Mouse (Mus musculus): Measurements from ENCODE around the gene Zc3h7b. TPM values are rescaled to one million over a fixed set of nuclear protein-coding genes. Genes with fewer than 3 reads are reported as not detected.

Gene Zc3h7b
- polyA plus RNA-seq, 1 experiment, result 50.6 TPM

- TF ChIP-seq CTCF (IDR thresholded peaks at IDR 0.05; ENCODE audit: borderline replicate concordance, insufficient read depth, low read length) (no peak), POLR2A (IDR thresholded peaks at IDR 0.05; ENCODE audit: low read depth, low read length) (no peak)
- no peak overlapping the region for H3K27ac ChIP-seq (ENCODE audit: insufficient read depth, low read length)
- H3K4me3 ChIP-seq (ENCODE audit: insufficient read depth, low read length), result no peak overlapping the region
- no peaks in the 10 kb centered on the region for H3K4me1 ChIP-seq (ENCODE audit: control insufficient read depth, insufficient read depth, low read length)
These were observed 35.2 kb upstream of the Zc3h7b start for GRCm38 (mm10) chr15:81709686-81710085.

DNA sequence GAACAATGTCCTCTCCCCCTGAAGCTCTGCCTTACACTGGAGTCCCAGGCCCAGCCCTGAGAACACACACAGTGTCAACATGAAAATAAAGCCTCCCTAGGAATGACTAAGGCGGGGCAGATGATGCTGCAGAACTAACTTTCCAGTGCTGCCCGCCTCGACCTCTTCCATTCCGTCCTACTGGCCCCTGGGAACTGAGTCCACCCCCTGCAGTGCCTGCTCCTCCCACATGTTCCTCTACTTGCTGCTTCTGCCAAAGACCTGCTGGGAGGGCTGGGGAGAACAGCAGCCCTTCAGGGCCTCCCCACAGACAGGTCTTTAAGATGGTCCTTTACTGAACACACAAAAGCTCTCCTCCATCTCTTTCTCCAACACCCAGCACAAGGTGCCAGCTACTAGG, 34.1 kb upstream of the Zc3h7b start:
- TF ChIP-seq CTCF (IDR thresholded peaks at IDR 0.05; ENCODE audit: borderline replicate concordance, insufficient read depth, low read length), result no peak
- no peak for TF ChIP-seq POLR2A (IDR thresholded peaks at IDR 0.05; ENCODE audit: low read depth, low read length)
- H3K4me1 ChIP-seq (ENCODE audit: control insufficient read depth, insufficient read depth, low read length), result no peaks in the 10 kb centered on the region
- H3K4me3 ChIP-seq (ENCODE audit: insufficient read depth, low read length), result no peak overlapping the region
- H3K27ac ChIP-seq (ENCODE audit: insufficient read depth, low read length), result no peak overlapping the region

GRCm38 (mm10) chr15:81713742-81714141, 31.1 kb upstream of the Zc3h7b start:
- Histone ChIP-seq H3K27ac (ENCODE audit: insufficient read depth, low read length) (no peak overlapping the region), H3K4me1 (ENCODE audit: control insufficient read depth, insufficient read depth, low read length) (no peaks in the 10 kb centered on the region), H3K4me3 (ENCODE audit: insufficient read depth, low read length) (no peak overlapping the region)
- no peak for TF ChIP-seq POLR2A (IDR thresholded peaks at IDR 0.05; ENCODE audit: low read depth, low read length)
- no peak for TF ChIP-seq CTCF (IDR thresholded peaks at IDR 0.05; ENCODE audit: borderline replicate concordance, insufficient read depth, low read length)

DNA sequence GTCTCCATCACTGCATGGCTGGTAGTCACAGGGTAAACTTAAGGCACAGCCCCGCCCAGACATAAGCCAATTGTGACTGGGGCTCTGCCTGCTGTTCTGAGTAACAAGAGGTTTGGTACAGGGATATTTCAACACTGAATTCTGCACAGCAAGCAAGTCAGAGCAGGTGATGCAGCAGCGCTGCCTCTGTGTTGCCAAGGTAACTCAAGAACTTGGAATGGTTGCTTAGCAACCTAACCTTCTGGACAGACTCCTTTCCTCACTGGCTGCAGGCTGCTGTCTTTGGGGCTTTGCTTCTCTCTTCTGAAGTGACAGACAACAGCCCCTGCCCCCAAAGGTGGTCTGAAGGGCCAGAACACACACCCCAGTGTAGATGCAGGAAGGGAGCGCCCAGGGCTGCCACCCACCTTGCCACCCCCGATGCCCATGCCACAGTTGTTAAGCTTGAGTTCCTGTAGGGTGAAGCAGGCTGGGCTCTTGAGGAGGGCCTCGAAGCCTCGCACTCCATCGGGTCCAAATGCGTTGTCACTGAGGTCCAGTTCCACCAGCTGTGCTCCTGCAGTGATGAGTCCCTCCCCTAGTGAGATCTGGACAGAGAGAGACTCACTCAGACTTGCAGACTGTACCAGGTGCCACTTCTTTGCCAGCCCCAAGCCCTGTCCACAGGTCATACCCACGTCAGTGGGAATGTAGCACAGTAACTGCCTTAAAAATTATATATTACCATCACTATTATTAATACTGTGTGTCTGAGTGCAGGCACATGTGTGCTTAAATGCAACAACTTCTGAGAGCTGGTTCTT, 26.3 kb upstream of the Zc3h7b start:
- Histone ChIP-seq H3K4me3 (ENCODE audit: insufficient read depth, low read length) (no peak overlapping the region), H3K27ac (ENCODE audit: insufficient read depth, low read length) (no peak overlapping the region), H3K4me1 (ENCODE audit: control insufficient read depth, insufficient read depth, low read length) (no peaks in the 10 kb centered on the region)
- no peak for TF ChIP-seq POLR2A (IDR thresholded peaks at IDR 0.05; ENCODE audit: low read depth, low read length)
- TF ChIP-seq CTCF (IDR thresholded peaks at IDR 0.05; ENCODE audit: borderline replicate concordance, insufficient read depth, low read length), result no peak

DNA sequence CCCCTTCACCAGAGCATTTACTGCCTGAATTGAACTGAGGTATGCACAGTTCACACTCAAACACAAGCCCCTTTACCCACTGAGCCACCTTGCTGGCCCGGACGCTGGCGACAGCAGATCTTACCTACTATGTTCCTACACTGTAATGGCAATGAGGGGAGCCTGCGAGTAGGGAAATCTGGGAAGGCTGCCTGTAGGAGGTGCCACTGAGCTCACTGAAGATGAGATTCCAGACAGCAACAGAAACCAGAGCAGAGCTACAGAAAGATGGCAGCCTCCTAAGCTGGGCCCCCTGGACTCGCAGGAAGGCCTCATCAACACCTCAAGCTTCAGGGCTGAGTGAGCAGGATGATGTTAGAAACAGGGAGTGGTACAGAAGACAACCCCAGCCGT, 25.7 kb upstream of the Zc3h7b start:
- TF ChIP-seq CTCF (IDR thresholded peaks at IDR 0.05; ENCODE audit: borderline replicate concordance, insufficient read depth, low read length) (no peak), POLR2A (IDR thresholded peaks at IDR 0.05; ENCODE audit: low read depth, low read length) (no peak)
- no peak overlapping the region for H3K4me3 ChIP-seq (ENCODE audit: insufficient read depth, low read length)
- no peak overlapping the region for H3K27ac ChIP-seq (ENCODE audit: insufficient read depth, low read length)
- H3K4me1 ChIP-seq (ENCODE audit: control insufficient read depth, insufficient read depth, low read length), result no peaks in the 10 kb centered on the region

- H3K4me1 ChIP-seq (ENCODE audit: control insufficient read depth, insufficient read depth, low read length), result no peaks in the 10 kb centered on the region
- TF ChIP-seq POLR2A (IDR thresholded peaks at IDR 0.05; ENCODE audit: low read depth, low read length), result no peak
- no peak for TF ChIP-seq CTCF (IDR thresholded peaks at IDR 0.05; ENCODE audit: borderline replicate concordance, insufficient read depth, low read length)
- no peak overlapping the region for H3K27ac ChIP-seq (ENCODE audit: insufficient read depth, low read length)
- H3K4me3 ChIP-seq (ENCODE audit: insufficient read depth, low read length), result no peak overlapping the region
These were observed 22.5 kb upstream of the Zc3h7b start for GRCm38 (mm10) chr15:81722361-81722760.

- no peak overlapping the region for H3K27ac ChIP-seq (ENCODE audit: insufficient read depth, low read length)
- TF ChIP-seq POLR2A (IDR thresholded peaks at IDR 0.05; ENCODE audit: low read depth, low read length) (no peak), CTCF (IDR thresholded peaks at IDR 0.05; ENCODE audit: borderline replicate concordance, insufficient read depth, low read length) (no peak)
- H3K4me3 ChIP-seq (ENCODE audit: insufficient read depth, low read length), result no peak overlapping the region
- H3K4me1 ChIP-seq (ENCODE audit: control insufficient read depth, insufficient read depth, low read length), result no peaks in the 10 kb centered on the region; the same call in 1 of the 2 replicates
These were observed 21.2 kb upstream of the Zc3h7b start for GRCm38 (mm10) chr15:81723653-81724052.

DNA sequence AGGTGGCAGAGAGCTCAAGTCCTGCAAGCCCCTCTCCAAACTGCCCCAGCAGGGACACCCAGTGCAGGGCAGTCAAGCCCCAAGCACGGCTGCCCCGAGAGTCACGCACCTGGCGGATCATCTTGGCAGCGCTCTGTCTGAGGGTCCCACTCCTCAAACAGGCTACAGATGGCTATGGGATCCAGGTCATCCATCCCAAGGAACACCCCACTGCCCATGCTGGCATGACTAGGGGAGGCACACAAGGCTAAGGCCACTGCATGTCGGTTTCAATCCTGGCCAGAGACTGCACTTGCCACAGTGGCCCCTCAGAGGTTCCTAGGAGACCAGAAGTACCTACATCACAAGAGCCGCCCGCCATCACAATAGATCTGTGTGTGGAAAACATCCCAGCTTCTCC, 18.9 kb upstream of the Zc3h7b start:
- Histone ChIP-seq H3K27ac (ENCODE audit: insufficient read depth, low read length) (no peak overlapping the region), H3K4me1 (ENCODE audit: control insufficient read depth, insufficient read depth, low read length) (no peaks in the 10 kb centered on the region; the same call in 1 of the 2 replicates), H3K4me3 (ENCODE audit: insufficient read depth, low read length) (no peak overlapping the region)
- TF ChIP-seq POLR2A (IDR thresholded peaks at IDR 0.05; ENCODE audit: low read depth, low read length), result no peak
- TF ChIP-seq CTCF (IDR thresholded peaks at IDR 0.05; ENCODE audit: borderline replicate concordance, insufficient read depth, low read length), result no peak

DNA sequence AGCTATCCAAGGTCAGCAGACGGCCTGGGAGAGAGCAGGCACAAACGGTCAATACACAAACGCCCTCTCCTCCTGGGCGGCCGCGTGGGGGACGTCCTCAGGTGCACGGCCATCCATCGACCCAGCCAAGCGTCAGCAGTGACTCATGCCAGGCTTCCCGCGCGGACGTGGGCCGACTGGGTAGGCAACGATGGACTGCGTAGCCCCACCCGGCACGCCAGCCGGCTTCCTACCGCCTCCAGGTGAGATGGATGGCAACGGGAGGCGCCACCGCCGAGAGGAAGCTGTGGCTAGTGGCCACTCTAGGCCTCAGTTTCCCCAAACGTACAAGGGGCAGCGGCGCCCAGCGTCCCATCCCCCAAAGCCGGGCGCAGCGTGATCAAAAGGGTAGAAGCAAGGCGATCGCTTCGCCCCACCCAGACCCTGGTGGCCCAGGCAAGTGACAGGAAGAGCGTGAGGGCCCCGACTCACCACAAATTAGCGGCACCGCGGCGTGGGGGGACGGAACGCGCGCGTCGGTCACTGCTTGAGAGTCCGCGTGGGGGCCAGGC, 15.5 kb upstream of the Zc3h7b start:
- Histone ChIP-seq H3K4me3 (ENCODE audit: insufficient read depth, low read length) (peak overlapping the region; percentile 85), H3K27ac (ENCODE audit: insufficient read depth, low read length) (no peak overlapping the region), H3K4me1 (ENCODE audit: control insufficient read depth, insufficient read depth, low read length) (no peaks in the 10 kb centered on the region; the same call in 1 of the 2 replicates)
- TF ChIP-seq POLR2A (IDR thresholded peaks at IDR 0.05; ENCODE audit: low read depth, low read length) (no peak), CTCF (IDR thresholded peaks at IDR 0.05; ENCODE audit: borderline replicate concordance, insufficient read depth, low read length) (no peak)

Data from embryonic fibroblast, embryonic 13.5 days (primary cell).